Mouse (Mus musculus) G1E (cell line): ENCODE measurements at regions not wholly inside any gene's neighbourhood (a gene's known extent, or its start where the extent isn't known, plus 50 kb on each side); places are given as distances from the start of the nearest gene placed in this dataset.

Experiments used
- CTCF ChIP-seq: IDR thresholded peaks from 2 replicates; pipeline ENCODE4 v1.5.1; 2012; ENCODE audit warnings: low read depth, low read length, inconsistent platforms, mixed read lengths
- GATA1 ChIP-seq: IDR thresholded peaks from 2 replicates; pipeline ENCODE4 v1.6.1; 2012; ENCODE audit warnings: borderline replicate concordance, low read length, inconsistent platforms, mixed read lengths

DNA sequence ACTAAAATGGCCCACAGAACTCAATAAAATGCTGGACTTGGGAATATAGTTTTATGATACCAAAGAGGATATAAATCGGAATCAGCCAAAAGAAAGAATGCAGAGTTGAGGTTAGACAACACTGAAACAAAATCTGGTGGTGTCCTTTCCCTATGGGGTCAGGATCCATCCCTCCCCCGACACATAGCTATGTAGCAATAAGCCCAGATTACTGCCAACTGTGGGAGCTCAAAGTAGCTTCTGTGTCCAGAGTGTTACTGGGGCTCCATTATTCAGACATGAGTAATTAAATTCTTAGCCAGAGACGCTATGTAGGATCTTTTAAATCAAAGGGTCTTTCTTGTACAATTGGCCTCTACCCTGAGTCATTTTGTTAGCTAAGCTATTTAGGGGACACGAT is 109.4 kb upstream of the Igfbp7 start:
- TF ChIP-seq CTCF (no peak), GATA1 (no peak)
